Mouse (Mus musculus) liver, embryonic 14.5 days (tissue): ENCODE data around the gene Casd1. TPM values are rescaled to one million over a fixed set of nuclear protein-coding genes. Genes with fewer than 3 reads are reported as not detected.

ENCODE experiments used
- ATAC-seq: fragments of 200-750 bp; cut with Nextera tagmentation; 2 replicates; pipeline ENCODE4 v1.8.0; 2017; ENCODE audit warnings: moderate number of reproducible peaks, mild to moderate bottlenecking, moderate library complexity; ENCODE audit not compliant: insufficient read depth
- DNase-seq, 3 experiments: peaks; one replicate each; pipeline ENCODE4 v3.0.0-alpha.2; 2012 to 2013; ENCODE audit warnings: low read depth in 3 of 3, low spot score in 3 of 3
- H3K27ac ChIP-seq: fragments of 300-500 bp; sonication (generic); 2 replicates; pipeline ENCODE4 v1.5.1; 2014; ENCODE audit warnings: moderate library complexity, mild to moderate bottlenecking, control low read depth, inconsistent platforms
- H3K27me3 ChIP-seq: fragments of 300-500 bp; sonication (generic); 2 replicates; pipeline ENCODE4 v1.6.1; 2014; ENCODE audit warnings: mild to moderate bottlenecking, low read length, moderate library complexity; ENCODE audit not compliant: control insufficient read depth, insufficient read depth
- H3K36me3 ChIP-seq: fragments of 300-500 bp; sonication (generic); replicated peaks from 2 replicates; pipeline ENCODE4 v1.6.1; 2014; ENCODE audit warnings: low read depth; ENCODE audit not compliant: control insufficient read depth, insufficient read depth
- H3K4me1 ChIP-seq, 2 experiments: fragments of 200-500 bp in 1 of 2; fragments of 300-500 bp in 1 of 2; sonication (generic) in 1 of 2; replicated peaks; 2 replicates each; pipeline ENCODE4 v1.6.1; 2012 to 2014; ENCODE audit warnings: antibody characterized with exemption in 1 of 2, inconsistent platforms in 1 of 2, low read length in 1 of 2; ENCODE audit not compliant: control insufficient read depth in 2 of 2, insufficient read depth in 2 of 2
- H3K4me2 ChIP-seq: fragments of 300-500 bp; sonication (generic); 2 replicates; pipeline ENCODE4 v1.6.1; 2014; ENCODE audit warnings: low read depth, mild to moderate bottlenecking, control low read depth, moderate library complexity
- H3K4me3 ChIP-seq, 2 experiments: fragments of 200-500 bp in 1 of 2; fragments of 300-500 bp in 1 of 2; sonication (generic) in 1 of 2; 2 replicates each; pipeline ENCODE4 v1.5.1; 2012 to 2014; ENCODE audit warnings: low read depth in 2 of 2, low read length in 2 of 2, mild to moderate bottlenecking in 2 of 2, control low read depth in 1 of 2, inconsistent platforms in 1 of 2, moderate library complexity in 1 of 2; ENCODE audit not compliant: insufficient read depth in 1 of 2
- H3K9ac ChIP-seq: fragments of 300-500 bp; sonication (generic); replicated peaks from 2 replicates; pipeline ENCODE4 v1.6.1; 2014; ENCODE audit warnings: mild to moderate bottlenecking, control low read depth, moderate library complexity
- H3K9me3 ChIP-seq: fragments of 300-500 bp; sonication (generic); 2 replicates; pipeline ENCODE4 v1.6.1; 2016; ENCODE audit warnings: low read length, mixed read lengths; ENCODE audit not compliant: control insufficient read depth
- CTCF ChIP-seq: IDR thresholded peaks from 2 replicates; pipeline ENCODE4 v1.5.1; 2016; ENCODE audit warnings: antibody characterized with exemption, low read depth, control low read depth
- EP300 ChIP-seq: IDR thresholded peaks from 2 replicates; pipeline ENCODE4 v1.6.1; 2016; ENCODE audit warnings: antibody characterized with exemption, low read depth
- WGBS: fragments of 180-500 bp; shearing (Covaris S2); extraction: QIAGEN DNeasy Blood & Tissue Kit; methylation state at CpG from one replicate; pipeline ENCODE4 v1.1.7; 2014; ENCODE audit not compliant: insufficient replicate concordance; 5-methylcytosine and 5-hydroxymethylcytosine counted together
- polyA plus RNA-seq, 2 experiments: library from polyadenylated mRNA; depleted of rRNA in 1 of 2; stranded (reverse) in 1 of 2; unstranded in 1 of 2; fragments of >200 nt; fragmentation: Nextera tagmentation in 1 of 2; extraction: Ambion mirVana in 1 of 2; gene quantifications; 2 replicates each; pipeline versions ENCODE4 v1.2.1 to v1.2.3; 2012 to 2014

The Casd1 gene
- polyA plus RNA-seq, 2 experiments: 7.7 to 8.0 TPM

GRCm38 (mm10) chr6:4561621-4562020, 39.0 kb upstream of the Casd1 start:
- no peak overlapping the region for H3K4me2 ChIP-seq
- DNase-seq (no peak), ATAC-seq (no peak)
- TF ChIP-seq CTCF (no peak), EP300 (no peak)
- no peak overlapping the region for H3K4me3 ChIP-seq
- H3K27ac ChIP-seq: no peak overlapping the region
- H3K36me3 ChIP-seq: no peaks in the 10 kb centered on the region
- H3K27me3 ChIP-seq: no peaks in the 10 kb centered on the region
- H3K4me1 ChIP-seq: peaks cover 0 to 6% of the 10 kb centered on the region in 2 experiments; a peak in 1 of 4 replicates
- H3K9me3 ChIP-seq: no peaks in the 10 kb centered on the region
- H3K9ac ChIP-seq: no peak overlapping the region

GRCm38 (mm10) chr6:4562401-4562800, 38.2 kb upstream of the Casd1 start:
- ATAC-seq (no peak), DNase-seq (no peak)
- no peaks in the 10 kb centered on the region for H3K36me3 ChIP-seq
- TF ChIP-seq EP300 (no peak), CTCF (no peak)
- H3K4me1 ChIP-seq: peaks cover 0 to 6% of the 10 kb centered on the region in 2 experiments; a peak in 1 of 4 replicates
- no peak overlapping the region for H3K4me3 ChIP-seq
- H3K27ac ChIP-seq: no peak overlapping the region
- H3K27me3 ChIP-seq: no peaks in the 10 kb centered on the region
- 36% methylated on average over 1 of the region's 1 CpGs for WGBS
- H3K9ac ChIP-seq: no peak overlapping the region
- H3K9me3 ChIP-seq: no peaks in the 10 kb centered on the region
- no peak overlapping the region for H3K4me2 ChIP-seq

GRCm38 (mm10) chr6:4563477-4563876, 37.2 kb upstream of the Casd1 start:
- 63% methylated on average over 5 of the region's 5 CpGs for WGBS
- ATAC-seq (no peak), DNase-seq (no peak)
- no peak overlapping the region for H3K4me2 ChIP-seq
- no peaks in the 10 kb centered on the region for H3K36me3 ChIP-seq
- no peak overlapping the region for H3K9ac ChIP-seq
- no peak overlapping the region for H3K27ac ChIP-seq
- TF ChIP-seq EP300 (no peak), CTCF (no peak)
- no peaks in the 10 kb centered on the region for H3K27me3 ChIP-seq
- H3K4me1 ChIP-seq: 0 out of 4 replicates have a peak, but pooled peaks cover 0 to 2% of the 10 kb centered on the region in 2 experiments
- no peaks in the 10 kb centered on the region for H3K9me3 ChIP-seq
- H3K4me3 ChIP-seq: no peak overlapping the region

GRCm38 (mm10) chr6:4570412-4570811, 30.2 kb upstream of the Casd1 start:
- 60% methylated on average over 4 of the region's 4 CpGs for WGBS

GRCm38 (mm10) chr6:4577756-4578155, 22.9 kb upstream of the Casd1 start:
- Histone ChIP-seq H3K4me2 (no peak overlapping the region), H3K4me1 (no peaks in the 10 kb centered on the region), H3K9ac (no peak overlapping the region), H3K9me3 (no peaks in the 10 kb centered on the region), H3K4me3 (no peak overlapping the region), H3K27ac (no peak overlapping the region), H3K27me3 (no peaks in the 10 kb centered on the region), H3K36me3 (no peaks in the 10 kb centered on the region)
- 49% methylated on average over 5 of the region's 5 CpGs for WGBS
- ATAC-seq (no peak), DNase-seq (no peak)
- TF ChIP-seq EP300: no peak
- TF ChIP-seq CTCF: no peak

More at GRCm38 (mm10) chr6:4570412-4570811, 30.2 kb upstream of the Casd1 start:
- Histone ChIP-seq H3K9ac (no peak overlapping the region), H3K4me3 (no peak overlapping the region), H3K4me2 (no peak overlapping the region), H3K27ac (no peak overlapping the region), H3K4me1 (no peaks in the 10 kb centered on the region), H3K9me3 (no peaks in the 10 kb centered on the region), H3K36me3 (no peaks in the 10 kb centered on the region), H3K27me3 (no peaks in the 10 kb centered on the region)
- TF ChIP-seq EP300: no peak
- no peak for TF ChIP-seq CTCF
- DNase-seq (no peak), ATAC-seq (no peak)

GRCm38 (mm10) chr6:4578343-4578742, 22.3 kb upstream of the Casd1 start:
- no peaks in the 10 kb centered on the region for H3K9me3 ChIP-seq
- H3K4me2 ChIP-seq: no peak overlapping the region
- no peak overlapping the region for H3K9ac ChIP-seq
- H3K36me3 ChIP-seq: no peaks in the 10 kb centered on the region
- ATAC-seq (no peak), DNase-seq (no peak)
- no peak overlapping the region for H3K4me3 ChIP-seq
- no peak overlapping the region for H3K27ac ChIP-seq
- 67% methylated on average over 6 of the region's 6 CpGs for WGBS
- H3K4me1 ChIP-seq: no peaks in the 10 kb centered on the region
- H3K27me3 ChIP-seq: no peaks in the 10 kb centered on the region
- TF ChIP-seq CTCF (no peak), EP300 (no peak)
